Mouse (Mus musculus) intestine, embryonic 15.5 days (tissue): Measurements from ENCODE around the gene Hrk. TPM values are rescaled to one million over a fixed set of nuclear protein-coding genes. Genes with fewer than 3 reads are reported as not detected.

Experiments
- ATAC-seq: fragments of 200-750 bp; cut with Nextera tagmentation; 2 replicates; pipeline ENCODE4 v1.8.0; 2017; ENCODE audit warnings: moderate TSS enrichment, moderate library complexity
- H3K27ac ChIP-seq: fragments of 300-500 bp; sonication (generic); 2 replicates; pipeline ENCODE4 v1.5.1; 2015; ENCODE audit warnings: mild to moderate bottlenecking, inconsistent platforms
- H3K27me3 ChIP-seq: fragments of 300-500 bp; sonication (generic); replicated peaks from 2 replicates; pipeline ENCODE4 v1.6.1; 2015; ENCODE audit warnings: inconsistent platforms
- H3K36me3 ChIP-seq: fragments of 300-500 bp; sonication (generic); 2 replicates; pipeline ENCODE4 v1.6.1; 2015; ENCODE audit warnings: inconsistent platforms
- H3K4me1 ChIP-seq: fragments of 300-500 bp; sonication (generic); replicated peaks from 2 replicates; pipeline ENCODE4 v1.6.1; 2015; ENCODE audit warnings: inconsistent platforms
- H3K4me2 ChIP-seq: fragments of 300-500 bp; sonication (generic); replicated peaks from 2 replicates; pipeline ENCODE4 v1.6.1; 2015; ENCODE audit warnings: mild to moderate bottlenecking, inconsistent platforms
- H3K4me3 ChIP-seq: fragments of 300-500 bp; sonication (generic); replicated peaks from 2 replicates; pipeline ENCODE4 v1.5.1; 2015; ENCODE audit warnings: inconsistent platforms
- H3K9ac ChIP-seq: fragments of 300-500 bp; sonication (generic); 2 replicates; pipeline ENCODE4 v1.6.1; 2015; ENCODE audit warnings: inconsistent platforms
- H3K9me3 ChIP-seq: fragments of 300-500 bp; sonication (generic); 2 replicates; pipeline ENCODE4 v1.6.1; 2016; ENCODE audit warnings: inconsistent platforms
- WGBS: fragments of 180-500 bp; shearing (Covaris S2); methylation state at CpG from one replicate; pipeline ENCODE4 v1.1.7; 2015; 5-methylcytosine and 5-hydroxymethylcytosine counted together
- polyA plus RNA-seq: library from polyadenylated mRNA; unstranded; fragments of >200 nt; fragmentation: Nextera tagmentation; extraction: Ambion mirVana; gene quantifications from 2 replicates; pipeline ENCODE4 v1.2.1, GENCODE M21; 2015

The Hrk gene
- polyA plus RNA-seq, 1 experiment from 2014 or later = 0.25 TPM

DNA sequence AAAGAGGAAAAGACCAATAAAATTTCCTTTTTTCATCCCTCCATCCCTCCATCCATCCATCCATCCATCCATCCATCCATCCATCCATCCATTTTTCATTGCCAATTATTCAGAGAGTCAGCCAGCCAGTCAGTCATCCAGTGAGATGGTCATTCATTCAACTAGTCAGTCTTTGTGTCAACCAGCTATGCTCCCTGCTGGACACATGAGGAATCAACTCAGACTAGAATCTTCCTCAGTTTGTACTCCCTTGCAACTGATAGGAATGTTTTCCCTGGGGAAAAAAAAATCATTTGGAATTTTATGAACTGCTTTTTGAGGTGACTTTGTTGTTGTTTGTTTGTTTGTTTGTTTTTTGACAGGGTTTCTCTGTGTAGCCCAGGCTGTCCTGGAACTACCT, 1.0 kb downstream of the Hrk start:
- H3K36me3 ChIP-seq = no peaks in the 10 kb centered on the region
- ATAC-seq = no peak
- H3K27ac ChIP-seq = no peak overlapping the region
- H3K4me3 ChIP-seq = no peak overlapping the region
- no peak overlapping the region for H3K4me2 ChIP-seq
- peaks cover 55% of the 10 kb centered on the region for H3K27me3 ChIP-seq
- H3K4me1 ChIP-seq = peaks cover 10% of the 10 kb centered on the region
- H3K9ac ChIP-seq = no peak overlapping the region
- no peaks in the 10 kb centered on the region for H3K9me3 ChIP-seq

DNA sequence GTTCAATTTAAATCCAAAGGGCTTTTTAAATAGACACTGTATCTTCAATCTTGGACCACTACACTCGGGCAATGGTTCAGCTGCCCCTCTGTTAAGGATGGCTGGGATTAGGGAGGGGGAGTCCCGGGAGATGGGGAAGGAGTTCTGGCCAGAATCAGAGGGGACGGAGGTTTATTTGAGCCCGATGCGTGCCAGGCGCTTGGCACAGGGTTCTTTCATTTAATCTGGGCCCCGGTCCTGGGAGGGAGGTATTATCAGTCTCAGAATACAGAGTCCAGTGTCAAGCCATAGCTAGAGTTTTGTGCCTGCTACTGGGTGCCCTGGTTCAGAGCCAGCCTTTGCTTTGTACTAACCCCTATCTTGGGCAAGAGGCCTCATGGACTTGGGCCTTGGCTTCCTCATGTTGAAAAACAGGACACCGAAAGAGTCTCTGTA, 3.1 kb downstream of the Hrk start:
- Histone ChIP-seq H3K4me1 (peaks cover 24% of the 10 kb centered on the region), H3K9me3 (no peaks in the 10 kb centered on the region), H3K36me3 (no peaks in the 10 kb centered on the region), H3K9ac (no peak overlapping the region), H3K4me2 (no peak overlapping the region), H3K4me3 (no peak overlapping the region), H3K27me3 (peaks cover 63% of the 10 kb centered on the region), H3K27ac (no peak overlapping the region)
- no peak for ATAC-seq
- 58% methylated on average over 8 of the region's 8 CpGs for WGBS

DNA sequence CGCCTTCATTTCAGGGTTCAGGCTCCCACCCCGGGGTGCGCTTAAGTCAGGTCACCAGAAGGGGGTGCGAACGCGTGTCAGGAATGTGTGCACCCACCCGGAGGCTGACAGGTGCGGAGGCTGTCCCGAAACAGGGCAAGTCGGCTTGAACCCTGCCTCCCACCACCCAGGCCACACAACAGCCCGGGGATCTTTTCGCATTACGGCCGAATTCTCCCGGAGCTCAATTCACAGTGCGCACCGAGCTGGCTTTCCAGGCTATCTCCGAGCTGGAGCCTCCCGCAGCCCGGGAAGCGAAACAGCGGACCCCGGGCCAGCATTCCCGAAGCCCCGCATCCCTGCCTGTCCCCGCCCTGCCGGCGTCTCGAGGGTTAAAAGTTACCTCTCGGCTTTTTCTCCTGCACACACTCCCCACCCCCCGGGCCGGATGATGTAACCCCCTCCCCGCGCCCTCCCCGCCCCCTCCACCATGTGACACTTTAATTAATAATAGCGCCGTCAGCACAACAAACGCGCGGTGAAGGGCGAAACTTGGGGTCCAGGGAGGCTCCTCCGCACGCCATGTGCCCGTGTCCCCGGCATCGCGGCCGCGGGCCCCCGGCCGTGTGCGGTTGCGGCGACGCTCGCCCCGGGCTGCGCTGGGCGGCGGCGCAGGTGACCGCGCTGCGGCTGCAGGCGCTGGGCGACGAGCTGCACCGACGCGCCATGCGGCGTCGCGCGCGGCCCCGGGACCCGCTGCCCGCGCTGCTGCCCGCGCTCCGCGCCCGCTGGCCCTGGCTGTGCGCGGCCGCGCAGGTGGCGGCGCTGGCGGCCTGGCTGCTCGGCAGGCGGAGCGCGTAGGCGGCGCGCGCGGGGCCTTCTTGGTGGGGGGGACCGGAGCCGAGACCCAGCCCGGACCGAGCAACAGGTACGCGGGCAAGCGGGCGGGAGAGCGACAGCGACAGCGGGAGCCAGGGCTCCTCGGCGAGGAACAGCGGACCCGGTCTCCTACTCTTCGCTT, 5.1 kb downstream of the Hrk start:
- ATAC-seq = peak; percentile 54
- H3K4me2 ChIP-seq = peak overlapping the region; percentile 99

DNA sequence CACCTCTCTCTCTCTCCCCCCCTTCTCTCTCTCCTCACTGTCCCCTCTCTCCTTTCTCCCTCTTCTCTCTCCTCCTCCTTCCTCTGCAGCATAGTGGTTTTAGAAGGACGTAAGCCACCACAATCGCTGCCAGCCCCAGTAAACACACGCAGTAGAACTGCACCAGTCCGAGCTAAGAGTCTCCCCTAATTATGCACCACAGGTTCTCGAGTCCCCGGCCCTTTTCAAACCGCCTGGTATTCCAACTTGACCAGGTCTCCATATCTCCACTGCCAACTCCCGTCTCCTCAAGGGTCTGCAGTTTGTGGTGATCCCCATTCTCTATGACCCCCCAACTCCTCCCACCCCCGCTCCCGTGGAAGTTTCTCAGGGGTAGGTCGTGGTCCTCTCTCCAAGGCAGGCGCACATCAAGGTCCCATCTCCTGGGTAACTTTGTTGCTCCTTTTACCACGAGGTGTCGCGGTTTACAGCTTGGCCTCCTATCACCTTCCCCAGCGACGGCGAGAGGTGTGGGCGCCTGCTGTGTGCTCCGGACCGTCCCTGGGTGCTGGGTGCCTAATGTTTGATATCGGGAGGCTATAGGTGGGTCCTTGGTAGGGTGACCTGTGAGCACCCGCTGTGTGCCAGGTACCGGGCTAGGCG, 6.6 kb downstream of the Hrk start:
- no peaks in the 10 kb centered on the region for H3K36me3 ChIP-seq
- no peak for ATAC-seq
- peaks cover 72% of the 10 kb centered on the region for H3K27me3 ChIP-seq
- H3K9ac ChIP-seq = no peak overlapping the region
- no peaks in the 10 kb centered on the region for H3K9me3 ChIP-seq
- peak overlapping the region; percentile 37 for H3K4me3 ChIP-seq
- H3K4me2 ChIP-seq = peak overlapping the region; percentile 73
- 2% methylated on average over 25 of the region's 25 CpGs for WGBS
- no peak overlapping the region for H3K27ac ChIP-seq
- peaks cover 29% of the 10 kb centered on the region for H3K4me1 ChIP-seq

More for the DNA sequence above, 5.1 kb downstream of the Hrk start:
- H3K4me1 ChIP-seq = peaks cover 25% of the 10 kb centered on the region
- no peaks in the 10 kb centered on the region for H3K36me3 ChIP-seq
- no peaks in the 10 kb centered on the region for H3K9me3 ChIP-seq
- peaks cover 68% of the 10 kb centered on the region for H3K27me3 ChIP-seq
- H3K4me3 ChIP-seq = peak overlapping the region; percentile 47
- no peak overlapping the region for H3K27ac ChIP-seq
- WGBS = under 1% methylated on average over 115 of the region's 117 CpGs
- no peak overlapping the region; the same call in 1 of the 2 replicates for H3K9ac ChIP-seq

DNA sequence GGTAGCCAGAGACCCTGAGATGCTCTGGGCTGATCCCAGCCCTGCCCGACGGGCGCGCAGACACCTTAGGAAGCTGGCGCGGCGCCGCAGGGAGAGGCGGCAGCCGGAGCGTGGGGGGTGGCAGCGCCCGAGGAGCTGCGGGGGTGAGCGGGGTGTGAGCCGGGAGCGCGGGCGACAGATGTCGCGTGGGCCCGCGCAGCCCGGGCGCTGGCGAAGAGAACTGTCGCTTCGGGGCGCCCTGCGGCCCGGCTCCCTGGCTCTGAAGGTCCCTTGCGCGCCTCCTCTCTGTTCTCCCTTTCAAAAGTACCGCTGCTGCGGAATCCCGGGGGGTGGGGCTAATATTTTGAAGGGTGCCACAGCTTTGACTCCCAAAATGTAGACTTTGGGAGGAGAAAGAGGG, 7.2 kb downstream of the Hrk start:
- H3K4me1 ChIP-seq = peaks cover 29% of the 10 kb centered on the region
- no peaks in the 10 kb centered on the region for H3K36me3 ChIP-seq
- H3K9ac ChIP-seq = 0 out of 2 replicates have a peak overlapping the region, but pooled peaks have one; percentile 13
- H3K4me2 ChIP-seq = peak overlapping the region; percentile 73
- peaks cover 72% of the 10 kb centered on the region for H3K27me3 ChIP-seq
- no peak overlapping the region for H3K27ac ChIP-seq
- H3K4me3 ChIP-seq = peak overlapping the region; percentile 37
- under 1% methylated on average over 35 of the region's 36 CpGs for WGBS
- H3K9me3 ChIP-seq = no peaks in the 10 kb centered on the region
- no peak for ATAC-seq

DNA sequence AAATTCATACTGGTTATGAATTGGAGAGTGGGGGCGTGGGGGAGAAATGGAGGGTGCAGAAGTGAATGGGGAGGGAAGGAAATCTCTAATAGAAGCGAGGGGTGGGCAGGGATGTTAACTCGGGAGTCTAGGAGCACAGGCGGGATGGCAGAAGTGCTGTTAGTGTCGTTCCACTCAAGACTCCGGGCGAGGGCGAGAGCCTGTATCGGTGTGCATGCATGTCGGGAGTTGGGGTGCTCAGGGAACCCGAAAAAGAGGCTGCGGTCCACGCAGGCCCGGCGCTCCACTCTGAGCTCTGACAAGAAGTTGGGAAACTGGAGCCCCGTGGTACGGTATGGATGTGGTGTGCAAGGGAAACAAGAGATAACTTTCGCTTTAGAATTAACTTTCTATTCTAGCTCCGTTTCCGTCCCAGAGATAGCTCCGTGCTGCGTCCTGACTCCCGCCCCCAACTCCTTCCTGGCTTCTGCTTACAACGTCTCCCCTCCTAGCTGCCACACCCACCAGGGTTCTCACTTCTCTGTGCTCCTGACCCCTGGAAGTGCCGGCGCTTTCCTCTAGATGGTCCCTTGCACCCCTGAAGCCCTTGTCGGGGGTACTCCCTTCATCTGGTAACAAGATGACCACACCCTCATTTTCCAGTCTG, 7.8 kb downstream of the Hrk start:
- no peak for ATAC-seq
- Histone ChIP-seq H3K27ac (no peak overlapping the region), H3K36me3 (no peaks in the 10 kb centered on the region), H3K9ac (0 out of 2 replicates have a peak overlapping the region, but pooled peaks have one; percentile 13), H3K9me3 (no peaks in the 10 kb centered on the region), H3K4me1 (peaks cover 29% of the 10 kb centered on the region), H3K27me3 (peaks cover 72% of the 10 kb centered on the region), H3K4me3 (peak overlapping the region; percentile 37), H3K4me2 (peak overlapping the region; percentile 73)
- WGBS = under 1% methylated on average over 27 of the region's 27 CpGs

DNA sequence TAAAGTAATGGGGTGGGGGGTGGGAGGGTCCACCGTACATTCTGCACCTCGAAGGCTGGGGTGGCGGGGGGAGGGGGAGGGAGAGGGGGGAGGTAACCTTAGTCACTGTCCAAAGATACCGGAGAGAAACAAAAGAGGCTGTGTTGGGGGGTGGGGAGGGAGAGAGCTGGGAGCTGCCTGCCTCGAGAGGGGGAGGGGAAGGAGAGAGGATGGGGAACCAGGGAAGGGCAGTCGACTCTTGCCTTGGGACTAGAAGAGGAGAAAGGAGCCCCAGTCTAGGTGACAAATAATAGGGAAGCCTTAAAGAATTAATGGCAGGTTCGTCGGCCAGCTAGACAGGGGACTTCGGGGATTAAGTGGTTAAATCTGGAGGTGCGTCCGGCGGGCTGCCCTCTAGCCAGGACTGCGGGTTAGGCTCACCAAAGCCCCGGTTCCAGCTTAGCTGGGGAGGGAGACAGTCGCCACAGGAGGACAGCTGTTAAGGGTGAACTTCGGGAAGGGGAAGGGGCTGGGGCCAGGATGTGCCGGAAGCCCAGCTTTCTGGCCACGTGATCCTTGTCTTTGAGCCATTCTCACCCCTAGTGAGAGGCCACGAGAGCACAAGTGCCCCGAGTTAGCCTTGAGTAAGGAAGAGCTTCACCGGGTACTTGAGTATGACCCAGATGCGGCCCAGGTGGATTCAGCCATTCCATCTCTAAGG, 10.0 kb downstream of the Hrk start:
- peaks cover 51% of the 10 kb centered on the region for H3K27me3 ChIP-seq
- no peak overlapping the region for H3K27ac ChIP-seq
- peak overlapping the region; percentile 15; the same call in 1 of the 2 replicates for H3K4me3 ChIP-seq
- H3K4me1 ChIP-seq = peaks cover 23% of the 10 kb centered on the region
- peak overlapping the region; percentile 54 for H3K4me2 ChIP-seq
- 2% methylated on average over 22 of the region's 22 CpGs for WGBS
- no peak overlapping the region for H3K9ac ChIP-seq
- H3K9me3 ChIP-seq = no peaks in the 10 kb centered on the region
- ATAC-seq = no peak
- no peaks in the 10 kb centered on the region for H3K36me3 ChIP-seq

DNA sequence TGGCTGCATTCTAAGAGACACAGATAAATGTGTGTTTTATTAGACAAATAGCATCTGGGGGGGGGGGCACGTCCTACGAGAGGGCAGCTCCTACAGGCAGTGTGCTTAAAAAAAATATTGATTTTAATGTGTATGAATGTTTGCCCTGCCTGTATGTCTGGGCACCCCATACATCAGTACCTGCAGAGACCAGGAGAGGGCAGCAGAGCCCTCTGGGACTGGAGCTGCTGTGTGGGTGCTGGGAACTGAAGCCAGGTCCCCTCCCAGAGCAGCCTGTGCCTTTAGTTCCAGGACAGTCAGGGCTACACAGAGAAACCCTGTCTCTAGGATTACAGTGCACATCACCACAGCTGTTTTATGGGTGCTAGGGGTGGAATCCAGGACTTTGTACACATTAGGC, 10.7 kb downstream of the Hrk start:
- no peak overlapping the region for H3K27ac ChIP-seq
- no peak overlapping the region for H3K4me3 ChIP-seq
- 29% methylated on average over 2 of the region's 2 CpGs for WGBS

DNA sequence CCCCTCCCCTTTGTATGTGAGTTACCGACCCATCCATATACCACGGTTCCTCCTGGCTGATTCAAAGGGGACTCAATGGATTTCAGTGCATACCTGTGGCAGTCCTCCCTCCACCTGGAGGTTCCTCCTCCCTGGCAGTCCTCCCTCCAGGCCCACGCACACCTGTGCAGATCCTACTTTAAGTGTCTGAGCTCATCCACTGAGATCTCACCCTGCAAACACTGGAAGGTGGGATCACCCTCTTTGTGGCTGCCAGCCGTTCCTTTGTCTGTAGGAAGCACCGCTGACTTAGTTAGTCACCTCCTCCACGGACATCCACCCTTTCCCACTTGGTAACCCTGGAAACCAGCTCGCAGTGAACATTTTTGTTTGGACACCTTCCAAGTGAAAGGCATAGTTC, 13.2 kb downstream of the Hrk start:
- 62% methylated on average over 7 of the region's 7 CpGs for WGBS
- Histone ChIP-seq H3K9me3 (no peaks in the 10 kb centered on the region), H3K27ac (no peak overlapping the region), H3K9ac (no peak overlapping the region), H3K27me3 (peaks cover 24% of the 10 kb centered on the region), H3K36me3 (no peaks in the 10 kb centered on the region), H3K4me3 (no peak overlapping the region), H3K4me2 (no peak overlapping the region), H3K4me1 (peaks cover 5% of the 10 kb centered on the region; the same call in 1 of the 2 replicates)
- ATAC-seq = no peak

More for the DNA sequence above, 10.7 kb downstream of the Hrk start:
- Histone ChIP-seq H3K9me3 (no peaks in the 10 kb centered on the region), H3K4me1 (peaks cover 19% of the 10 kb centered on the region), H3K4me2 (no peak overlapping the region; the same call in 1 of the 2 replicates), H3K27me3 (peaks cover 45% of the 10 kb centered on the region), H3K36me3 (no peaks in the 10 kb centered on the region), H3K9ac (no peak overlapping the region)
- ATAC-seq = no peak

DNA sequence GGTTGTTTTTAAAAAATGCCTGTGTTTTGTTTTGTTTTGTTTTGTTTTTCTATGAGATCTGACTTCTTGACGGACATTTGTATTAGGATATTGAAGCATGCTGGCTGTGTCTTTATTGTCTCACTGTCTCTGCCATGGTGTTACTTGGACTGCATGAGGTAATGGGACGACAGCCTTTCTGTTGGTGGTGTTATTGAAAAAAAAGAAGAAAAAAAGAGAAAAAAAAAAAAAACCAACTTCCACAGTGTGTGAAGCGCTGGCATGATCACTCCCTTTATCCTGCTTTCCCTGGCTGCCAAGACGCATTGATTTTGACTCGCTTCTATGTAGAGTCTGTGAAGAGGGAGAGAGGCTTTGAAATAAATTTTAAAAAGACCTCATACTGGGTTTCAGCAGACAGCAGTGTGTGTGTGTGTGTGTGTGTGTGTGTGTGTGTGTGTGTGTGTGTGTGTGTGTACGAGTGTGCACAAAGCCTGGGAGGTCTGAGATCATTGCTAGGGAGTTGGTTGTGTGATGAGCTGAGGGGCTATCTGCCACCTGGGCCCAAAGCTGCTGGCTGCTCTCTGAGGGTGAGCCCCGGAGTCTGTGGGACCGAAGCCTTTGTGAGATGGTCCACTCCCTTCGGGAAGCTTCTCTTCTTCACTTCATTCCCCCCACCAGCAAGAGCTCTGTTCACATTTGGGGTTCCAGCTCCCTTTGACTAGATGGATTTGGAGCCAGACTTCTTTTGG, 22.6 kb downstream of the Hrk start:
- no peak overlapping the region for H3K4me3 ChIP-seq
- H3K4me1 ChIP-seq = no peaks in the 10 kb centered on the region
- no peak for ATAC-seq
- H3K27me3 ChIP-seq = 0 out of 2 replicates have a peak, but pooled peaks cover 6% of the 10 kb centered on the region
- no peak overlapping the region for H3K4me2 ChIP-seq
- H3K36me3 ChIP-seq = no peaks in the 10 kb centered on the region
- no peaks in the 10 kb centered on the region for H3K9me3 ChIP-seq
- no peak overlapping the region for H3K9ac ChIP-seq
- no peak overlapping the region for H3K27ac ChIP-seq
- 76% methylated on average over 9 of the region's 9 CpGs for WGBS

DNA sequence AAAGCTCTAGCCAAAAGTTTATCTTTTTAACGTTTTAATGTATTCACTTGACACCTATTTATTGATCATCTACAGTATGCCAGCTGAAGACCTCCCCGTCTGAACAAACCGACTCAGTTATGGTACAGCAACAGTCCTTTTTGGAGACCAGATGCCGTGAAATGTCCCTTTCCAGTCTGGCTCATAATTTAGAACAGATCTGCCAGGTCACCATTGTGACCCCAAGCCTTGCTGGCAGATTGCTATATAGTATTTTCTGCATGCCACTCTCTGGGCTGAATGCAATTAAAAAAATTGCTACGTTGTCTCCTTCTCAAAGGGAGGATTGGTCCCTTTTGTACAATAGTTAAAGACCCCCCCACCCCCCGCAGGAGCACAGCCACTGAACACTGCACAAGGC, 23.9 kb downstream of the Hrk start:
- Histone ChIP-seq H3K4me2 (no peak overlapping the region), H3K4me3 (no peak overlapping the region), H3K4me1 (no peaks in the 10 kb centered on the region), H3K36me3 (no peaks in the 10 kb centered on the region), H3K27me3 (0 out of 2 replicates have a peak, but pooled peaks cover 6% of the 10 kb centered on the region), H3K9me3 (no peaks in the 10 kb centered on the region), H3K9ac (no peak overlapping the region), H3K27ac (no peak overlapping the region)
- WGBS = 53% methylated on average over 6 of the region's 6 CpGs
- ATAC-seq = no peak
